ENCODE assay signal across 7 mouse cellular contexts in genomic region chr2:14073362-14074220, GRCm38 (mm10). TPM values are rescaled to one million over a fixed set of nuclear protein-coding genes. Genes with fewer than 3 reads are reported as not detected.
DNase-seq lines count a peak whose midpoint lies in the region; ATAC-seq lines count a peak whose summit lies in the region.

Stam (plus strand) TSS chr2:14074098.

- no peaks in the 10 kb centered on the region for H3K4me1 ChIP-seq in embryonic facial prominence, embryonic 11.5 days (ENCODE audit: control insufficient read depth, insufficient read depth, low read length)
- H3K4me1 ChIP-seq in limb, embryonic 10.5 days: peaks cover 13% of the 10 kb centered on the region
- peaks cover 25% of the 10 kb centered on the region for H3K4me1 ChIP-seq in midbrain, embryonic 13.5 days (replicated peaks)

- DNase-seq in adrenal gland, postnatal 14 days: peak; percentile 94
- DNase-seq in embryonic facial prominence, embryonic 11.5 days (ENCODE audit: low spot score): peak; percentile 90
- peak; percentile 91 for DNase-seq in kidney, adult 11 months
- peak; percentile 96 for DNase-seq in limb, embryonic 10.5 days (ENCODE audit: low spot score)
- DNase-seq in spleen, adult 12 weeks (ENCODE audit: low spot score): peak; percentile 85

- H3K27ac ChIP-seq in embryonic facial prominence, embryonic 11.5 days (replicated peaks; ENCODE audit: low read depth, low read length): peak within 1 kb of the TSS; percentile 36
- peak within 1 kb of the TSS; percentile 99 for H3K27ac ChIP-seq in limb, embryonic 10.5 days
- peak within 1 kb of the TSS; percentile 94 for H3K27ac ChIP-seq in midbrain, embryonic 13.5 days

- WGBS in embryonic facial prominence, embryonic 11.5 days: under 1% methylated on average over 49 of the region's 50 CpGs
- WGBS in limb, embryonic 10.5 days: 0% methylated on average over 50 of the region's 50 CpGs
- WGBS in midbrain, embryonic 13.5 days: under 1% methylated on average over 50 of the region's 50 CpGs

- peak within 1 kb of the TSS; percentile 57 for H3K4me2 ChIP-seq in embryonic facial prominence, embryonic 11.5 days (ENCODE audit: low read depth, low read length)
- H3K4me2 ChIP-seq in midbrain, embryonic 13.5 days (replicated peaks): peak within 1 kb of the TSS; percentile 70

- no peaks in the 10 kb centered on the region for H3K9me3 ChIP-seq in embryonic facial prominence, embryonic 11.5 days (replicated peaks; ENCODE audit: control insufficient read depth, low read length)
- no peaks in the 10 kb centered on the region for H3K9me3 ChIP-seq in limb, embryonic 10.5 days (replicated peaks)
- no peaks in the 10 kb centered on the region for H3K9me3 ChIP-seq in midbrain, embryonic 13.5 days

- peak within 1 kb of the TSS; percentile 65 for H3K9ac ChIP-seq in embryonic facial prominence, embryonic 11.5 days (replicated peaks; ENCODE audit: low read length)
- peak within 1 kb of the TSS; percentile 96 for H3K9ac ChIP-seq in midbrain, embryonic 13.5 days (replicated peaks)

- no peaks in the 10 kb centered on the region for H3K36me3 ChIP-seq in embryonic facial prominence, embryonic 11.5 days (replicated peaks; ENCODE audit: control insufficient read depth, insufficient read depth, low read depth, low read length)
- 0 out of 2 replicates have a peak, but pooled peaks cover 2% of the 10 kb centered on the region for H3K36me3 ChIP-seq in limb, embryonic 10.5 days
- H3K36me3 ChIP-seq in midbrain, embryonic 13.5 days: no peaks in the 10 kb centered on the region

- H3K27me3 ChIP-seq in embryonic facial prominence, embryonic 11.5 days (ENCODE audit: control insufficient read depth, insufficient read depth, low read length): no peaks in the 10 kb centered on the region
- H3K27me3 ChIP-seq in limb, embryonic 10.5 days (ENCODE audit: low read depth, poor library complexity, severe bottlenecking): no peaks in the 10 kb centered on the region
- no peaks in the 10 kb centered on the region for H3K27me3 ChIP-seq in midbrain, embryonic 13.5 days

- ATAC-seq in embryonic facial prominence, embryonic 11.5 days (replicated peaks; ENCODE audit: insufficient number of reproducible peaks, low FRiP score, low TSS enrichment, low read depth): peak; percentile 98
- peak; percentile 87 for ATAC-seq in granulocyte monocyte progenitor cell, adult 5-6 weeks (replicated peaks; ENCODE audit: poor library complexity, severe bottlenecking)
- peak; percentile 99 for ATAC-seq in midbrain, embryonic 13.5 days

- H3K4me3 ChIP-seq in embryonic facial prominence, embryonic 11.5 days (ENCODE audit: low read depth, low read length): peak within 1 kb of the TSS; percentile 81
- H3K4me3 ChIP-seq in limb, embryonic 10.5 days: peak within 1 kb of the TSS; percentile 80
- peak within 1 kb of the TSS; percentile 88 for H3K4me3 ChIP-seq in midbrain, embryonic 13.5 days (replicated peaks)

RNA-seq across cellular contexts. Expression of gene Stam, which starts in this region (rescaled TPM):
- total RNA-seq in adrenal gland, postnatal 14 days (2021): 47.2 and 47.5 TPM in 2 replicates
- polyA plus RNA-seq in embryonic facial prominence, embryonic 11.5 days (2014; fragmentation: Nextera tagmentation; extraction: Ambion mirVana): 86.1 and 98.1 TPM in 2 replicates
- 29.2 and 51.3 TPM in 2 replicates for total RNA-seq in granulocyte monocyte progenitor cell, adult 5-6 weeks (2014; fragmentation: Nextera tagmentation)
- total RNA-seq in granulocyte monocyte progenitor cell, adult 5-6 weeks (2017): 28.2 and 30.6 TPM in 2 replicates
- polyA plus RNA-seq in limb, embryonic 10.5 days (2016; fragmentation: Nextera tagmentation; extraction: Ambion mirVana): 65.6 and 73.7 TPM in 2 replicates
- 121 and 126 TPM in 2 replicates for polyA plus RNA-seq in midbrain, embryonic 13.5 days (2015; fragmentation: Nextera tagmentation; extraction: Ambion mirVana)

Comparison
In these comparisons a context has a peak if more than half of its experiments do, and no peak if none do; other contexts are left out.
1. Peak in every context shown above with its lines: DNase-seq, ATAC-seq, H3K4me3 ChIP-seq and H3K27ac ChIP-seq.
2. H3K27ac ChIP-seq: peak in every context shown above with its lines; median percentile 99 in limb, embryonic 10.5 days; 94 in midbrain, embryonic 13.5 days; 36 in embryonic facial prominence, embryonic 11.5 days.